Mouse (Mus musculus) cortical plate, adult 2 months (tissue): ENCODE results near the gene Krtap24-1. TPM values are rescaled to one million over a fixed set of nuclear protein-coding genes. Genes with fewer than 3 reads are reported as not detected.

Experiments used
- H3K27ac ChIP-seq: fragments of 200-500 bp; 2 replicates; pipeline ENCODE4 v1.5.1; 2012; ENCODE audit warnings: low read length, control low read depth, inconsistent platforms; ENCODE audit not compliant: insufficient read depth
- H3K4me1 ChIP-seq: fragments of 200-500 bp; 2 replicates; pipeline ENCODE4 v1.6.1; 2011; ENCODE audit warnings: low read length; ENCODE audit not compliant: control insufficient read depth, insufficient read depth
- H3K4me3 ChIP-seq: fragments of 200-500 bp; 2 replicates; pipeline ENCODE4 v1.5.1; 2011; ENCODE audit warnings: mild to moderate bottlenecking, low read length, control low read depth; ENCODE audit not compliant: insufficient read depth
- CTCF ChIP-seq: fragments of 200-500 bp; IDR thresholded peaks from 2 replicates; pipeline ENCODE4 v1.5.1; 2011; ENCODE audit warnings: mild to moderate bottlenecking, control low read depth, low read length; ENCODE audit not compliant: insufficient read depth; ENCODE audit errors: extremely low read depth
- POLR2A ChIP-seq: fragments of 200-500 bp; IDR thresholded peaks from 2 replicates; pipeline ENCODE4 v1.6.1; 2011; ENCODE audit warnings: mild to moderate bottlenecking, low read length, control low read depth; ENCODE audit not compliant: insufficient read depth; ENCODE audit errors: extremely low read depth
- polyA plus RNA-seq: library from polyadenylated mRNA; depleted of rRNA; stranded (reverse); fragments of >200 nt; gene quantifications from 2 replicates; pipeline ENCODE4 v1.2.3, GENCODE M21; 2012; rRNA removed

Krtap24-1 gene
- polyA plus RNA-seq, result not detected in 2 replicates

- TF ChIP-seq CTCF (no peak), POLR2A (no peak)
- Histone ChIP-seq H3K27ac (no peak within 1 kb of the TSS), H3K4me3 (no peak within 1 kb of the TSS), H3K4me1 (no peaks in the 10 kb centered on the region)
These were observed at the start of gene Krtap24-1 for GRCm38 (mm10) chr16:88611922-88612321. Krtap24-1 (minus strand) TSS chr16:88612279.

- Histone ChIP-seq H3K27ac (no peak overlapping the region), H3K4me1 (no peaks in the 10 kb centered on the region), H3K4me3 (no peak overlapping the region)
- TF ChIP-seq POLR2A, result no peak
- 0 out of 2 replicates have a peak, but pooled peaks have one; percentile 5 for TF ChIP-seq CTCF
These were observed 45.3 kb upstream of the Krtap24-1 start for GRCm38 (mm10) chr16:88657426-88657825.

DNA sequence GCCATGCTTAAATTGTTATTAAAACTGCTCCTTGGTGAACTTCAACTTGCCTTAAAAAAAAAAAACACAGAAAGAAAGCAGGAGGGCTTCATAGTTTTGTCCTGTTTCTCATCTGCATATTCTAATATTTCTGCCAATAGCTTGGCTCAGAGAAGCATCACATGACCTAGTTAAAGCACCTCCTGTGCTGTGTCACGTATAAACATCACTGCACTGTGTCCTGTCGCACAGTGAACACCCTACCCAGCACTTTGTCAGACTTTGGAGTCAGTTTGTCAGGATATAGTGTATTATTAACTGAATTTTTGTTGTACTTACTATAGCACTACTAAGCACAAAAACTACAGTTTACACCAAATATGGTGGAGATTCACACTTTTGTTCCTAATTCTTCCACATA lies 39.9 kb upstream of the Krtap24-1 start:
- TF ChIP-seq POLR2A (no peak), CTCF (no peak)
- no peak overlapping the region for H3K4me3 ChIP-seq
- no peaks in the 10 kb centered on the region for H3K4me1 ChIP-seq
- no peak overlapping the region for H3K27ac ChIP-seq

- Histone ChIP-seq H3K4me1 (no peaks in the 10 kb centered on the region), H3K4me3 (no peak overlapping the region), H3K27ac (no peak overlapping the region)
- TF ChIP-seq POLR2A (no peak), CTCF (no peak)
These were observed 39.0 kb upstream of the Krtap24-1 start for GRCm38 (mm10) chr16:88651082-88651481.

DNA sequence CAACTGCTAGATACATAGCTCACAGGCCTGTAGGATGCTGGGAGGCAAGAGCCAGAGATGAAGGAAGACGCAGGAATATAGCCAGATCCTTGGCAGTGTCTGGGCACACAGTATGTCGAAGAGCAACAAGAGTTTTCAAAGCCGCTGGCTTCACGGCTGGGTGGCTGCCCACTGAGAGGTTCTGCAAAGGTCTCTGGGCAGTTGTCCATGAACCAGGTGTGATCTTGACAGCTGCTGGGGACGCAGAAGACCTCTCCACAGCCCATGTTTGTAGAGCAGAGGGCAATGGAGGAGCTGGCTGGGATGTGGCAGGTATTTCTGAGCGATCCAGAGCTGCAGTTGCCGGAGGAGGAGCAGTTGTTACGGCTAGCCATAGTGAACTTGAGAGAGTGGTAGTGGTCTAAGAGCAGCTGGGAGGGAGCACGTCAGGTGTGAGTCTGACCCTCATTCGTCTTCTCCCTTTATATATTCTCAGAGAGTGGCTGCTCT lies 35.3 kb upstream of the Krtap24-1 start, which contains the start of gene Krtap26-1:
Gene Krtap26-1, minus strand, starts transcription at position 439 of the 489 bp plus-strand sequence.
- Histone ChIP-seq H3K27ac (no peak within 1 kb of the TSS), H3K4me3 (no peak within 1 kb of the TSS), H3K4me1 (no peaks in the 10 kb centered on the region)
- TF ChIP-seq POLR2A, result no peak
- TF ChIP-seq CTCF, result no peak

- Histone ChIP-seq H3K4me1 (no peaks in the 10 kb centered on the region), H3K4me3 (no peak overlapping the region)
- no peak for TF ChIP-seq POLR2A
- TF ChIP-seq CTCF, result no peak
These were observed 34.5 kb upstream of the Krtap24-1 start for GRCm38 (mm10) chr16:88646366-88647111.

DNA sequence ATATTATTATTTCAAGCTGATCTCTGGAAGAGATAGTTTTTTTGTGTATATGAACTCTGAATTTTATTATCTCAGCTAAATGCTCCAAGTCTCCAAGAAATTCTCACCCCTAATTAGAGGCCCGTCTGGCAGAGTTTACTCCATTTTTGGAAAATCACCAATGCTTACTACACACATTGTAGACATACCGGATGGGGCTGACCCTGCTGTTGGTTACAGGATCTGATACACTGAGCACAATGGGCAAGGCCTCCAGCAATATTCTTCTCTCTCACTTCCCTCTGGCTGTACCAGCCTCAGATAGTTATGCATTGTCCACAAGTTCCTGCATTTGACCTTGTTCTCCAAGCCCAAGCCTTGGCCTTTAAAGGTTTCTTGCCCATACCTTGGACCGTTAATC lies 28.0 kb upstream of the Krtap24-1 start:
- TF ChIP-seq CTCF, result no peak
- TF ChIP-seq POLR2A, result no peak
- H3K4me1 ChIP-seq, result no peaks in the 10 kb centered on the region
- no peak overlapping the region for H3K27ac ChIP-seq
- H3K4me3 ChIP-seq, result no peak overlapping the region

More at GRCm38 (mm10) chr16:88646366-88647111, 34.5 kb upstream of the Krtap24-1 start:
- H3K27ac ChIP-seq, result no peak overlapping the region

GRCm38 (mm10) chr16:88635142-88635541 lies 23.1 kb upstream of the Krtap24-1 start:
- TF ChIP-seq POLR2A (no peak), CTCF (no peak)

GRCm38 (mm10) chr16:88631474-88631873 lies 19.4 kb upstream of the Krtap24-1 start:
- TF ChIP-seq CTCF, result no peak
- no peak for TF ChIP-seq POLR2A
- H3K27ac ChIP-seq, result no peak overlapping the region
- no peaks in the 10 kb centered on the region for H3K4me1 ChIP-seq
- H3K4me3 ChIP-seq, result no peak overlapping the region

More at GRCm38 (mm10) chr16:88635142-88635541, 23.1 kb upstream of the Krtap24-1 start:
- Histone ChIP-seq H3K4me1 (no peaks in the 10 kb centered on the region), H3K4me3 (no peak overlapping the region), H3K27ac (no peak overlapping the region)

- TF ChIP-seq POLR2A, result no peak
- TF ChIP-seq CTCF, result no peak
- Histone ChIP-seq H3K27ac (no peak within 1 kb of the TSS), H3K4me3 (no peak within 1 kb of the TSS), H3K4me1 (no peaks in the 10 kb centered on the region)
These were observed 15.5 kb upstream of the Krtap24-1 start, which contains the start of gene 2310079G19Rik for GRCm38 (mm10) chr16:88627566-88627965. 2310079G19Rik (minus strand) TSS chr16:88627666.
